Mouse (Mus musculus) megakaryocyte, embryonic 14.5 days (primary cell): ENCODE measurements around the gene Vamp2. TPM values are rescaled to one million over a fixed set of nuclear protein-coding genes. Genes with fewer than 3 reads are reported as not detected.

ENCODE experiments used
- H3K27me3 ChIP-seq: replicated peaks from 2 replicates; pipeline ENCODE3; 2012; ENCODE audit warnings: inconsistent platforms
- H3K36me3 ChIP-seq: replicated peaks from 2 replicates; pipeline ENCODE3; 2012; ENCODE audit warnings: low read length, inconsistent platforms, mixed read lengths
- H3K4me1 ChIP-seq: 2 replicates; pipeline ENCODE4 v1.6.1; 2012; ENCODE audit warnings: inconsistent platforms
- H3K4me3 ChIP-seq: replicated peaks from 2 replicates; pipeline ENCODE3; 2012; ENCODE audit warnings: moderate library complexity, mild to moderate bottlenecking, inconsistent platforms
- H3K9me3 ChIP-seq: 2 replicates; pipeline ENCODE4 v1.6.1; 2012; ENCODE audit warnings: inconsistent platforms
- FLI1 ChIP-seq: IDR thresholded peaks from 2 replicates; pipeline ENCODE4 v1.6.1; 2012; ENCODE audit warnings: low read length, inconsistent platforms, mixed read lengths
- GATA1 ChIP-seq: IDR thresholded peaks from 3 replicates; pipeline ENCODE4 v1.6.1; 2012; ENCODE audit warnings: mixed read lengths, low read length, inconsistent platforms, borderline replicate concordance
- polyA plus RNA-seq: library from polyadenylated mRNA; stranded (reverse); fragments of >175 nt; gene quantifications from 2 replicates; pipeline ENCODE4 v1.2.3, GENCODE M21; 2012; ENCODE audit warnings: low replicate concordance; ENCODE audit not compliant: insufficient read depth

The Vamp2 gene
- polyA plus RNA-seq, 1 experiment = 61.5 TPM

DNA sequence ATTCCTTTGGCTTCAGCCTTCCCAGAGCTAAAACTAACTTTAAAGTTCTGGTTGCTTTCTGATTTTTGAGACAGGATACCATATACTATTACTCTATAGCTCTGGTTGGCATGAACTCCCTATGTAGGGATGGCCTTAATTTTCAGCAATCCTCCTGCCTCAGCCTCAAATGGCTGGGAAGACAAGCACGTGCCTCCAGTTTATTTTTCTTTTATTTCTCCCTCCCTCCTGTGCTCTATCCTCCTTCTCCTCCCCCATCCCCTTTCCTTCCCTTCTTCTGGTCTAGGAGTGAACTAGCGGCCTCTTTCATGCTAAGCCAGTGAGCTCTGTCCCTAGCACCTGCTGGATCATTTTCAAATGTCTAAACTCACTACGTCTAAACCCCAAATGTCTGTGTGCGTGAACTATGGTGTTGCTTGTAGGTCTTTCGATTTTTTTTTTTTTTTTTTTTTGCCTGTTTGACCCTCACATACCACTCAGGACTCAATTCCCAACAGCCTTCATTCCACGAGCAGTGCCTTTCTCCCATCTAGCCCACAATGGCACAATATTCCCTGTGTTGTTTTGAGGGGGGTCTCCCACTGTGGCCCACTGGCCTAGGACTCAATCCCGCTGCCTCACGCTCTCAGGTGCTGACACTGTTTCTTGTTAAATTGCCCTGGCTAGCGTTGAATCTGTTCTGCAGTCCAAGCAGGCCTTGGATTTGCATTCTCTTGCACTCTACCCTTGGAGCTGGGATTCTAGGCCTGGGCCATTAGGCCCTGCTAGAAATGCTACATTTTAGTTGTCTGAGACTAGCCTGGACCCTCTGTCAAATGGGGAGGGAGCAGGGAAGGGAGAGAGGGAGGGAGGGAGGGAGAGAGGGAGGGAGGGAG, 23.8 kb upstream of the Vamp2 start:
- Histone ChIP-seq H3K27me3 (no peaks in the 10 kb centered on the region), H3K4me3 (peak overlapping the region; percentile 93), H3K36me3 (no peaks in the 10 kb centered on the region), H3K4me1 (peaks cover 51% of the 10 kb centered on the region), H3K9me3 (no peaks in the 10 kb centered on the region)
- TF ChIP-seq GATA1 (no peak), FLI1 (no peak)

DNA sequence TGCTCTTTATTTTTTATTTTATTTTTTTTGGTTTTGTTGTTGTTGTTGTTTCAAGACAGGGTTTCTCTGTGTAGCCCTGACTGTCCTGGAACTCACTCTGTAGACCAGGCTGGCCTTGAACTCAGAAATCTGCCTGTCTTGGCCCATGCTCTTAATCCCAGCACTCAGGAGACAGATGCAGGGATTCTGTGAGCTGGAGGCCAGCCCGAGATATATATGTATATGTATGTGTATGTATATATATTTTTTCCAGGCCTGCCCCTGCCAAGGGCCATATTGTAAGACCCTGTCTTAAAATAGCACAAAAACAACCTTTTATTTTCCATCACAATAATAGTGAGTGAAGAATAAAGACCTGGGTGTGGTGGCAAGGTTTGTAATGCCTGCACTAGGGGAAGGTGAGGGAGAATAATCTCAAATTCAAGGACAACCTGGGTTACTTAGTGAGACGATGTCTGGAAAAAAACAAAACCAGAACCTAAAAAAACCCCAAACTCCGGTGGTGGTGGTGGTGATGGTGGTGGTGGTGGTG, 22.8 kb upstream of the Vamp2 start:
- Histone ChIP-seq H3K4me1 (peaks cover 60% of the 10 kb centered on the region), H3K27me3 (no peaks in the 10 kb centered on the region), H3K36me3 (no peaks in the 10 kb centered on the region), H3K9me3 (no peaks in the 10 kb centered on the region), H3K4me3 (peak overlapping the region; percentile 33)
- TF ChIP-seq GATA1 (no peak), FLI1 (no peak)

DNA sequence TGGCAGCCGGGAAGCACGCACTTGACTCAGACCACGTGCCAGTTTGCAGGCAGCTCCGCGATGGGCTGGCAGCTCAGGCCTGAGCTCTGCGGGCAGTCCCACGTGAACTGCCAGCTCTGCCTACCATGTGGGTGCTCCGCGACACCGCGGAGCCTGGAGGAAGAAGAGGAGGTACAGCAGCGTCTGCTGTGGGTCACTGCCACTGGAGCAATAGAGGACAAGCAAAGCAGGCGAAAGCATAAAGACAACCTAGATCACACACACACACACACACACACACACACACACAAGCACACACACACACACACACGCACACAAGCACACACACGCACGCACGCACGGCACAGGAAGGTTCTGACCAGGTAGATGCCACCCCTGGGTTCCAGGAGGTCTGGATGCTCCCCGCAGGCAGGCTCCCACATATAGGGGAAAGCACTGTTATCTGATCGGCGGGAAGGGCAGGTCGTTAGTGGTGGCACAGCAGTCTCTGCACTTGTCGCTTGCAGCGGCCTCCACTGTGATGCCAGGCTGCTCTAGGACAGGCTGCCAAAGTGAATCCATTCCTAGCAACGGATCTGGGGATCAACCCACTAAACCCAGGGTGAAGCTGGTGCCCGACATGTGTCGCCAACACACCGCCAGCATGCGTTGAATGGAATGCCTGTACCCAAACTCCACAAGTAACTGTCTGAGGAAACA, 22.0 kb upstream of the Vamp2 start:
- peak overlapping the region; percentile 90 for H3K4me3 ChIP-seq
- no peaks in the 10 kb centered on the region for H3K27me3 ChIP-seq
- no peaks in the 10 kb centered on the region for H3K9me3 ChIP-seq
- TF ChIP-seq GATA1 (0 out of 3 replicates have a peak, but pooled peaks have one; percentile 54), FLI1 (no peak)
- H3K36me3 ChIP-seq = no peaks in the 10 kb centered on the region
- H3K4me1 ChIP-seq = peaks cover 59% of the 10 kb centered on the region

DNA sequence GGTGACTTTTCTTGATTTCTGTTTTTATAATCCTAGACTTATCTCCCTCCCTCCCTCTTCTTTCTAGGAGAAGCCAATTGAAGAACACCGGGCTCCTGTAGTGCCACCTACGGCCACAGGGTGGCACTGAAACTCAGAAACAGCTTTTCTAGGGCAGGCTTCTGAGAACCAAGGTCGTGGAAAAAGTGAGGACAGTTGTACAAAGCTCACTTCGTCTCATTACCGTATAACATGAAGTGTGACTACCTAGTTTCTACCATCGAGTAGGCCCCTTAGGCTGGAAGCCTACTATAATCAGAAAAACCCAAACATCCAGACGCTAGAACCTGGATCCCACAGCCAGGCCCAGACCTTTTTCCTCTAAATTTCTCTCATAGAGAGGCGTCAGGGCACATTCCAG, 21.3 kb upstream of the Vamp2 start:
- Histone ChIP-seq H3K36me3 (no peaks in the 10 kb centered on the region), H3K4me1 (peaks cover 59% of the 10 kb centered on the region), H3K9me3 (no peaks in the 10 kb centered on the region), H3K27me3 (no peaks in the 10 kb centered on the region), H3K4me3 (peak overlapping the region; percentile 28)
- TF ChIP-seq GATA1 = no peak
- no peak for TF ChIP-seq FLI1

DNA sequence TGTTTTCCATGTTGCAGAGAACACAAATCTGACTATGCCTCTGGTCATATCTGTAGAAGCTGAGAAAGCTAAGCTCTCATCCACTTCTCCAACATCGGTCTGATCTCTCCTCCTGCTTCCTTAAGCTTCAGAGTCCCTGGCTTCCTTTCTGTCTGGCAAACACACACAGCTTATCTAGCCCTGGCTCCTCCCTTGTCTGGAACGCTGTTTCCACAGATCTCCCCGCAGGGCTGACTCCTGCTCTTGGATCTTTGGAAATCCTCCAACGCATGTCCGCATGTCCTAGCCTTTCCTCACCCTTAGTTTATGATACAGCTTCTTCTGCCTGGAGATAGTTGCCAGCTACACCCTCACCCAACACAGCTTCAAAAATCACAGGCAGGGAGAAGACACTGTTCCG, 20.7 kb upstream of the Vamp2 start:
- H3K4me3 ChIP-seq = no peak overlapping the region
- H3K27me3 ChIP-seq = no peaks in the 10 kb centered on the region
- TF ChIP-seq GATA1 = no peak
- no peak for TF ChIP-seq FLI1
- H3K36me3 ChIP-seq = no peaks in the 10 kb centered on the region
- H3K4me1 ChIP-seq = peaks cover 66% of the 10 kb centered on the region
- H3K9me3 ChIP-seq = no peaks in the 10 kb centered on the region

DNA sequence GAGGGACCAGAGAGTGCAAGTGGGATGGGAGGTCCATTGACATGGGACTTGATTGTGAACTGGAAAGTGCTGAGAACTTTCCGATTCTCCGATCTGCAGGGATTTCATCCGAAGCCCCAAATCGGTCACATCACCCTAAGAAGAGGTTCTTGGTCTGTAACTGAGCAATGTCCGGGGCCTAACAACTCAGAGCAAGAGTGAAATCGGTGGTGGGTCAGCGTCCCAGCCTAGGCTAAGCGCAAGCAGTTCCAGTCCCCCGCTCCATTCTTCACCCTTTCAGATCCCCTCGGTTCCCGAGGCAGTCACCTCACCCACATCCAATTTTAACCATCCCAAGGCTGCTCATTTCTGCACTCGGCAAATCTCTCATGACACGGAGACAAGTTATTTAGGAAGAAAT, 18.2 kb upstream of the Vamp2 start:
- H3K4me3 ChIP-seq = peak overlapping the region; percentile 98
- TF ChIP-seq GATA1 = no peak
- no peak for TF ChIP-seq FLI1
- H3K27me3 ChIP-seq = no peaks in the 10 kb centered on the region
- no peaks in the 10 kb centered on the region for H3K36me3 ChIP-seq
- H3K9me3 ChIP-seq = no peaks in the 10 kb centered on the region
- H3K4me1 ChIP-seq = peaks cover 75% of the 10 kb centered on the region

DNA sequence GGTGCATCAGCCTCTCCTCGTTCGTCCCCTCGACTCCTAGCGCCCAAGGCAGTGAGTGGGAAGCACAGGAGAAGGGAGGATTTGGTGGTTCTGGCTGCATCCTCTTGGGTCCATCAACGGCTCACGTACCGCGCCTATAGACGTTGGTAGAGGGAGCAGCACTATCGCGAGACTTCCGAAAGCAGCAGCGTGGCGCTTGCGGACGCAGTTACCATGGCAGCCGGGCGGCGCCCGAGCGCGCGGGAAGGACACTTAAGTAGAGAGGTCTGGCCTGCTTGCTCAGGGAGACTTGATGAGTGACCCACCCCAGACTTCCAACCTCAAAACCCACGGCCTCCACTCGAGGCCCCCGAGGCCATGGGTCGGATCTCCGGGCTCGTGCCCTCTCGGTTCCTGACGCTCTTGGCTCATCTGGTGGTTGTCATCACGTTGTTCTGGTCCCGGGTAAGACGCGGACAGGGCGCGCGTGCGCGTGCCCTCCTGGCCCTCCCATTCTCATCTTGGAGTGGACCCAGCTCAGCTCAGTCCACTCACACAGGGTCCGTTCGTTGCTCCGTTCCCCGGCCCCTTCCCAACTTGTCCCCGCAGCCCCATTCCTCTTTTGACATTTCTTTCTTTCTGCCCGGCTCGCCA, 17.6 kb upstream of the Vamp2 start, which contains the start of gene Tmem107:
Gene Tmem107 (plus strand): TSS at position 217 of the 633 bp plus-strand sequence.
- Histone ChIP-seq H3K9me3 (no peaks in the 10 kb centered on the region), H3K4me1 (peaks cover 75% of the 10 kb centered on the region), H3K4me3 (peak within 1 kb of the TSS; percentile 98), H3K36me3 (no peaks in the 10 kb centered on the region), H3K27me3 (no peaks in the 10 kb centered on the region)
- TF ChIP-seq GATA1 (no peak), FLI1 (no peak)

DNA sequence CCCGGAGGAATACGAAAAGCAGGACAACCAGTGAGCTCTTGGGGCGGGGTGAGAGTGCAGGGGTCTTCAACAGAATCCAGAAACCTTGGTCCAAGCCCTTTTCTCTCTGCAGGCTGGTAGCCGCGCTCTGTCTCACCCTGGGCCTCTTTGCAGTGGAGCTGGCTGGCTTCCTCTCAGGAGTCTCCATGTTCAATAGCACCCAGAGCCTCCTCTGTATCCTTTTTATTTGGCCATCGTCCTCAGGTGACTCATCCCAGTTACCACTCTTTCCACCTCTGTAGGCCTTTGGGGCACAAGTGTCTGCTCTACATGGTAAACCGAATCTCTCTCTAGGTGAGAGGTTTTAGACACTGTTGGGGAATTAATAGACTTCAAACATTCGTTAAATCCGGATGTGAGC, 17.0 kb upstream of the Vamp2 start:
- H3K27me3 ChIP-seq = no peaks in the 10 kb centered on the region
- peaks cover 74% of the 10 kb centered on the region for H3K4me1 ChIP-seq
- peak overlapping the region; percentile 98 for H3K4me3 ChIP-seq
- H3K9me3 ChIP-seq = no peaks in the 10 kb centered on the region
- H3K36me3 ChIP-seq = no peaks in the 10 kb centered on the region
- TF ChIP-seq FLI1 (no peak), GATA1 (no peak)

DNA sequence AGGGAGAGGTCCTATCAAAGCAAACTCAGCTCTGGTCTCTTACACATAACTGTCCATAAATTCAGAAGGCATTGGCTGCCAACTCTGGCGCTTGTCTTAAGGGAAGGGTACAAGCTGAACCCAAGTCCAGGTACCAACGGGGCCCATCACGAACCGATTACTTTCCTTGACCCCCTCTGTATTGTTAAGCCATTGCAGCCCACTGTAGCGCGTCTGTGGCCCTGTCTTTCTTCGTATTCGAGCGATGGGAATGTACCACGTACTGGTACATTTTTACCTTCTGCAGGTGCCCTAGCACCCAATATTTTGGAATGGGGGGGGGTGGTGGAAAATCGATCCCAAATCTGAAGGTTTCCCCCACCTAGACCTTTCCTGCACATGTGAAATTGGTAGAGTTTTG, 16.1 kb upstream of the Vamp2 start:
- Histone ChIP-seq H3K4me1 (peaks cover 73% of the 10 kb centered on the region), H3K9me3 (no peaks in the 10 kb centered on the region), H3K4me3 (peak overlapping the region; percentile 88), H3K36me3 (no peaks in the 10 kb centered on the region), H3K27me3 (no peaks in the 10 kb centered on the region)
- TF ChIP-seq GATA1 (no peak), FLI1 (no peak)

DNA sequence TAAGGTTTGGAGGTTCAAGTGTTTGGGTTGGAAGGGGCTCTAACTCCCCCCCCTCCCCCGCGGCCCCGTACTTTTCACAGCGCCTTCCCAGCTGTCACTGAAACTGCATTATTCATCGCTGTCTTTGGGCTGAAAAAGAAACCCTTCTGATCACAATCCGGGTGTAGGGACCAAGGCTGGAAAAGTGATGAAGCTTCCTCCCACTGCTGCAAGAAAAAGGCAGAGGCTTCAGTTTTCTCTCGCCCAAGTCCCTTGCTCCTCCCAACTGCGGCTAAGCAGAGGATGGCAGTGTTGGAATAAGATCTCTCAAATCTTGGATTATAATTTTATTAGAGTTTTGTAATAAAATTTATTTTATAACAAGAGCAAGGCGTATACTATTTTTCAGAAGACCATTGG, 15.6 kb upstream of the Vamp2 start:
- Histone ChIP-seq H3K27me3 (no peaks in the 10 kb centered on the region), H3K36me3 (no peaks in the 10 kb centered on the region), H3K9me3 (no peaks in the 10 kb centered on the region), H3K4me3 (peak overlapping the region; percentile 88), H3K4me1 (peaks cover 73% of the 10 kb centered on the region)
- TF ChIP-seq FLI1 (no peak), GATA1 (no peak)
